Mouse (Mus musculus): Measurements from ENCODE around the gene Ythdf2. TPM values are rescaled to one million over a fixed set of nuclear protein-coding genes. Genes with fewer than 3 reads are reported as not detected.
A peak's percentile ranks its signal among the peaks of the same experiment; 100 is the strongest.

The Ythdf2 gene
- polyA plus RNA-seq, 1 experiment from 2014 or later: 126 TPM

- no peak for DNase-seq (ENCODE audit: low spot score)
Observed at GRCm38 (mm10) chr4:132210325-132210724, 1.8 kb downstream of the Ythdf2 start.

GRCm38 (mm10) chr4:132209299-132209698 lies 2.8 kb downstream of the Ythdf2 start:
- DNase-seq (ENCODE audit: low spot score): no peak

DNA sequence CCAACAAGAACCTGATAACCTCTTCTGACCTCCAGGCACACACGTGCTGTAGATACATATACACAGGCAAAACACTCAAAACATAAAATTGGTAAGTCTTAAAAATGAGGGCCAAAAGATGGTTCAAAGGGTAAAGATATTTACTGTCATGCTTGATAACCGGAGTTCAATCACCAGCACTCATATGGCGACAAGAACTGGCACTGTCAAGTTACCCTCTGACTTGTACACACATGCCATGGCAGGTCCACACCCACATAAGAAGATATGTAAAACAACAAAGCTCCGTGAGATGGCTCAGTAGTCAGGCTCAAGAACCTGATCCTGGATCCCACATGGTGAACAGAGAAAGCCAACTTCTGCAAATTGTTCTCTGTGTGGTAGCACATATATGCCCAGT lies 4.8 kb downstream of the Ythdf2 start:
- DNase-seq (ENCODE audit: low spot score): no peak

DNA sequence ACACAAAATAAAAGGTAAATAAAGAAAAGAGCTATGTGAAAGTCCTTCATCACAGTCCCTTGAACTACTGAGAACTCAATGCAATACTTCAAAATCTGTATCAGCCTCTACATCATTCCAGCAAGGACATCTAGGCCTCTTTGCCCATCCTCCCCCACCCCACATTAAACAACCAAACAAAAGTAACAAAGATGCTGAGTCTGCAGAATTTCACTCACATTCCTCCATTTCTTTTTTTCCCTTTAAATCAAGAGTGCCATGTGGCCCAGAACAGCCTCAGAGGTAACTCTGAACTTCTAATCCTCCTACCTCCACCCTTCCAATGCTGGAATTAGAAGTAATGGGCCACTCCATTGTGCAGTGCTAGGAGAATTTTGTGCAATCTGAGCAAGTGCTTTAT lies 13.3 kb downstream of the Ythdf2 start:
- no peak for DNase-seq (ENCODE audit: low spot score)

- DNase-seq (ENCODE audit: low spot score): peak; percentile 58
Observed at GRCm38 (mm10) chr4:132198285-132198712, 13.8 kb downstream of the Ythdf2 start.

DNA sequence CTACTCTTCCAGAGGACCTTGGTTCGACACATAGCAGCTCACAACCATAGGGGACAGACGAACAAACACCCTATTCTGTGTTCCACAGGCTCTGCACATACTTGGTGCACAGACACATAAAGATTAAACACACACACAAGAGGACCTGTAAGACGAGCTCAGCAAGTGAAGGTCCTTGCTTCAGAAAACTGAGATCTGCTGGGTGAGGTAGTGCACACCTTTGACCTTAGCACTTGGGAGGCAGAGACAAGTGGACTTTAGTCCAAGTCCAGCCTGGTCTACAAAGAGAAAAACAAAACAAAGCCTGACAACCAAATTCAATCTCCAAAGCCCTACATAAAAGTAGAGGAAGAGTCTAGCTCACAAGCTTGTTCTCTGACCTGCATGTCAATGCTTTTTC lies 17.1 kb downstream of the Ythdf2 start:
- no peak for DNase-seq (ENCODE audit: low spot score)

GRCm38 (mm10) chr4:132194373-132194772 lies 17.7 kb downstream of the Ythdf2 start:
- DNase-seq (ENCODE audit: low spot score): no peak

DNA sequence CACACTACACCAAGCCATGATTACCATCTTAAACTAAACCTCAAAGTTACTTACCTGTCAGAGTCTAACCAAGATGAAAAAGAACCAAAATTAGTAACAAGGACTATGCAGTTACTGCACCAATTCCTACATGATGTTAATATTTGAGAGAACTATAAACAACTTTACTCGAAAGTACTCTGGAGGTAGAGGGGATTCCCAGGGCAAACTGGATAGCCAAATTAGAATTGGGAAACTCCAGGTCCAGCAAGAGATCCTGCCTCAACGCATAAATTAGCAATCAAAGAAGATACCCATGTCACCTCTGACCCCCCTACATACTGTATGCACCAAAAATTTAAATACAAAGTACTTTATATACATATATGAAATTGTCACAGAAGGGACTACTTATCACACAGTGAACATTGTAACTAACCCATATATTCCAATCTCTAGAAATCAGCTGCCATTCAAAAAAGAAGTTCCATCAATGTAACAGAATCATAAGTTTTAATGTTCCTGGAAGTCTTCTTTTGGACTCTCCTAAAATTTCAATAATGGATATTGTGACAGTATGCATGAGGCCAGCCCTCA lies 24.2 kb downstream of the Ythdf2 start:
- no peak for DNase-seq (ENCODE audit: low spot score)

DNA sequence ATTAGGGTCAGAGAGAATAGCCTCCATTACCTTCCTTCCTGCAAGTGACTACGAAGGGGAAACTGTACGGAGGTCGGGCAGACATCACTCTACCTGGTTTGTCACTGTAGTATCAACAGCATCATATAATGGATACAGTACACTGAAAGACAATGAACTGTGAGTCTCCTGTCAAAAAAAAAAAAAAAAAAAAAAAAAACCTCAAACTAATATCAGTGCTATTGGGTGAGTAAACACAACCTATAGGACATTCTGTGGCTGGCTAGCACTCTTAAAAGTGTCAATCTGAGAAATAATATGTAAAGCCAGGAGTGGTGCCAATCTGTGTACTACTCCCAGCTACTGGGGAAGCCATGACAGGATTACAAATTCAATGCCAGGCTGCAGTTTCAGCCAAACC lies 28.9 kb downstream of the Ythdf2 start:
- DNase-seq (ENCODE audit: low spot score): no peak

GRCm38 (mm10) chr4:132181721-132182658 lies 30.1 kb downstream of the Ythdf2 start:
- no peak for DNase-seq (ENCODE audit: low spot score)

DNA sequence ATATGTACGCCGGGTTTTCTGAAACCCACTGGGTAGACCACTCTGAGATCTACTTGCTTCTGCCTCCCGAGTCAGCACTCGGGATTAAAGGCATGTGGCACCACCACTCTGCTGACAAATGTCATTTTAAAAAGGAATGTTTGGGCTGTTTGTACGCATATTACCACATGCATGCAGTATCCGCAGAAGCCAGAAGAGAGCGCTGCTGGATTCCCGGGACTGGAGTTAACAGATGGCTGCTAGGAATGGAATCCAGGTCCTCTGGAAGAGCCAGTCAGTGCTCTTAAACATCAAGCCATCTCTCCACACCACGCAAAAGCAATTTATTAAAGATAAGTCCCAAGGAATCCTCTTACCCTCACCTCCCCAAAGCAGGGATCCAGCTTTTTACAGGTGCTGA lies 31.4 kb downstream of the Ythdf2 start:
- DNase-seq (ENCODE audit: low spot score): no peak

- peak; percentile 69 for DNase-seq (ENCODE audit: low spot score)
Observed at GRCm38 (mm10) chr4:132178630-132179059, 33.5 kb downstream of the Ythdf2 start.

DNA sequence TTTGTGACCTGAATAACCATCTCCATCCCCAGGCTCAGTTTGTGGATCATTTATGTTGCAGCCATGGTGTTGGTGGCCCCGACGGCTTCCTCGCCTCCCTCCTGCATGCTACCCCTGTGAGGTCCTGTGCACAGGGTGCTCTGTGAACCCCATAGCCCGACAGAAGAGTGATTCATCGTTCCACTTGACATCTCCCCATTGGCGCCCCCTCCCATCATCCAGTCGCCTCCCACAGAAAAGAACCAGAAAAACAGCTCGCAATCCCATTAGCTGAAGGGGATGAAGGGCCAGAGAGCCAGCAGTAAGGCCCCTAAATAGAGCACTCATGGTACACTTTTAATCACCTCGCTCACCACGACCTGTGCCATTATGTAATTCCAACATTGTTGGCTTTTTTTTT lies 35.6 kb downstream of the Ythdf2 start:
- DNase-seq (ENCODE audit: low spot score): no peak

GRCm38 (mm10) chr4:132170891-132171290 lies 41.2 kb downstream of the Ythdf2 start:
- DNase-seq (ENCODE audit: low spot score): no peak

DNA sequence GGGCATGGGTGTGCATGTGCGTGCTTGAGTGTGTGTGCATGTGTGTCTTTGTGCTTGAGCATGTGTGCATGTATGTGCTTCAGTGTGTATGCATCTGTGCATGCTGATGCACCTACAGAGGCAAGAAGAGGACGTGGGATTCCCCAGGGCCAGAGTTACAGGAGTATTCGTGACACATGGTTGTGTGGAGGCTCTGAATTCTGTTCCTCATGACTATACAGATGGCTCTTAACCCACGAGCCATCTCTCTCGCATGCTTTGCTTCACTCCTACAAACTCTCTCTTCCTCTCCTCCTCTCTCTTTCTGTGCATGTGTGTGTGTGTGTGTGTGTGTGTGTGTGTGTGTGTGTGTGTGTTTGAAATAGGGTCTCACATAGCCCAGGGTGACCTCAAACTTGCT lies 42.3 kb downstream of the Ythdf2 start:
- DNase-seq (ENCODE audit: low spot score): no peak

GRCm38 (mm10) chr4:132169271-132169670 lies 42.8 kb downstream of the Ythdf2 start:
- no peak for DNase-seq (ENCODE audit: low spot score)

DNA sequence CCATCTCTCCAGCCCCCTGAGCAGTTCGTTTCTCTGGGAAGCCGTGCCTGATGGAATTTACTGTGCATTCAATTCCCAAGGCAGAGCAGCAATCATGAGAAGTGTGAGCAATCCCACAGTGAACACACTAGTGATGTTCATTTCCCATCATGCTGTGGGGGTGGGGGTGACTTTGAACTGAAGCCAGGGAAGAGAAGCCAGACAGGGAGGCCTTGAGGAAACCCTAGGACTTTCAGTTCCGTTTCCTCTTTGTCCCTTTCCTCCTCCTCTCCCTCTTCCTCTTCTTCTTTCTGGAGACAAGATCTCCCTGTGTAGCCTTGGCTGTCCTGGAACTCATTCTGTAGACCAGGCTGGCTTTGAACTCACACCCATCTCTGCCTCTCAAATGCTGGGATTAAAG lies 44.7 kb downstream of the Ythdf2 start:
- DNase-seq (ENCODE audit: low spot score): no peak

- DNase-seq (ENCODE audit: low spot score): no peak
Observed at GRCm38 (mm10) chr4:132166350-132167290, 45.5 kb downstream of the Ythdf2 start.

GRCm38 (mm10) chr4:132165691-132166090 lies 46.4 kb downstream of the Ythdf2 start:
- no peak for DNase-seq (ENCODE audit: low spot score)

DNA sequence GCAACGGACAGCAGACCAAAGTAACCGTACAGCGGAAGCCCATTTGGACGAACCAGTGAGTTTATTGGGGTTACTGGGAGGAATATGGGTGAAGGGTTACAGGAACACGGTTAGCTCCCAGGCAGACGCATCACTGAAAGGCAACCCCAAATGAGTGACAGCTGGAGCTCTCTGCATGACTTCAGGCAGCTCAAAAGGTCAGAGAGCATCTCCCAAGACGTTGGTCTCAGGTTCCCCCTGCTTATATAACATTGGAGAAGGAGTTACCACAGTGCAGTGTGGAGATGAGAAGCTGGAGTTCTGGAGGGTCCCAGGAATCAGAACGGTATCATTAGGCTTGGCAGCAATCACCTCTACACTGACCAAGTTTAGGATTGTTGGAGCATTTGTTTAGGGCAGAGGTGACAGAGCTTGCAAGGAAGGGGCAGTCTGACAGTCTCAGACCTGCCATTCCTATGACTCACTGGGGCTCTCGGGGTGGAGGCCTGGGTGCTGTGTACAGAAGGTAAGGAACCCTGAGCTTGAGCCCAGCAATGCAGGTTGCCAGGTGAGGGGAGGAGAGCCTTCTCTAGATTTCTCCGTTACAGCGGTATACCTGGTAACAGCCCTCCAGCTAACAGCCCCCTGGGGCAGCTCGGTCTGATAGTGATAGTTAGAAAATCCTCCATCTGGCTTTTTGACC lies 55.0 kb downstream of the Ythdf2 start:
- no peak for DNase-seq (ENCODE audit: low spot score)

Measured in thymus, postnatal 0 days (tissue).